In the genomic region with DNA sequence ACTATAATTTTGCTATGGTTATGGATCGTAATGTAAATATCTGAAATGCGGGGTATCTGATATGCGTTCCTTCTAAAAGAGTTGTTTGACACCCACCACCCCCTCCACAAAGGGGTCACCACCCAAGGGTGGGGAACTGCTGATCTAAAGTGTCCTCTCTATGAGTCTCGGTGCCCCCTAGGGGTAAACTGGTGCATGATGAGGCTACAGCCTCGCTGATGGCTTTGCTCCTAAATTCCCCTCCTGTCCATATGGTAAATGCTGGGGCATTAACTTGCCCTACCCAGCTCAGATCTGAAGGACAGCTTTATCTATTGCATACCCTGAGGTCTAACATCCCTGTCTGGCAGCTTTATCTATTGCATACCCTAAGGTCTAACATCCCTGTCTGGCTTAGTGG, we compare ENCODE assay signal across 10 mouse cellular contexts.
DNase-seq lines count a peak whose midpoint lies in the region; ATAC-seq and TF ChIP-seq lines count a peak whose summit lies in the region.
"Had no signal": no experiment of that assay in that cellular context is flagged by ENCODE, and none has a peak within 500 bp of the region (broad histone marks: within the 10 kb centered on the region; RNA-seq: fewer than 3 reads in every experiment).

No protein-coding gene starts in this region.

- no peak overlapping the region for H3K4me3 ChIP-seq in kidney, postnatal 0 days (replicated peaks; ENCODE audit: low read depth, low read length)
- H3K4me3 ChIP-seq in kidney, embryonic 15.5 days (replicated peaks) = no peak overlapping the region
- H3K4me3 ChIP-seq in forebrain, embryonic 16.5 days (replicated peaks; ENCODE audit: low read length) = no peak overlapping the region
- H3K4me3 ChIP-seq: limb, embryonic 15.5 days had no signal

- WGBS in kidney, postnatal 0 days = 86% methylated on average over 5 of the region's 5 CpGs
- 86% methylated on average over 5 of the region's 5 CpGs for WGBS in kidney, embryonic 15.5 days
- WGBS in forebrain, embryonic 16.5 days = 88% methylated on average over 5 of the region's 5 CpGs

- no peak for ATAC-seq in kidney, postnatal 0 days (replicated peaks; ENCODE audit: low FRiP score, low read depth)
- no peak for ATAC-seq in kidney, embryonic 15.5 days (replicated peaks; ENCODE audit: low FRiP score)
- no peak for ATAC-seq in forebrain, embryonic 16.5 days

- H3K27me3 ChIP-seq in kidney, postnatal 0 days (ENCODE audit: insufficient read depth, low read length) = no peaks in the 10 kb centered on the region
- no peaks in the 10 kb centered on the region for H3K27me3 ChIP-seq in kidney, embryonic 15.5 days
- H3K27me3 ChIP-seq in forebrain, embryonic 16.5 days (replicated peaks; ENCODE audit: control insufficient read depth, insufficient read depth, low read length) = no peaks in the 10 kb centered on the region
- H3K27me3 ChIP-seq: limb, embryonic 15.5 days had no signal

- H3K9ac ChIP-seq in kidney, postnatal 0 days (ENCODE audit: low read depth, low read length) = no peak overlapping the region
- H3K9ac ChIP-seq in kidney, embryonic 15.5 days = no peak overlapping the region
- H3K9ac ChIP-seq in forebrain, embryonic 16.5 days (replicated peaks; ENCODE audit: low read depth, low read length) = no peak overlapping the region
- H3K9ac ChIP-seq: limb, embryonic 15.5 days had no signal

- H3K4me1 ChIP-seq in kidney, postnatal 0 days (replicated peaks; ENCODE audit: insufficient read depth, low read length) = no peaks in the 10 kb centered on the region
- H3K4me1 ChIP-seq in kidney, embryonic 15.5 days = no peaks in the 10 kb centered on the region
- H3K4me1 ChIP-seq in forebrain, embryonic 16.5 days (replicated peaks; ENCODE audit: control insufficient read depth, insufficient read depth, low read length) = no peaks in the 10 kb centered on the region

- no peak overlapping the region for H3K4me2 ChIP-seq in kidney, postnatal 0 days (ENCODE audit: low read length)
- no peak overlapping the region for H3K4me2 ChIP-seq in kidney, embryonic 15.5 days
- H3K4me2 ChIP-seq in forebrain, embryonic 16.5 days (ENCODE audit: low read length) = no peak overlapping the region
- H3K4me2 ChIP-seq: limb, embryonic 15.5 days had no signal

- TF ChIP-seq CTCF in kidney, postnatal 0 days (IDR thresholded peaks at IDR 0.05; ENCODE audit: low read depth) = peak; percentile 44
- TF ChIP-seq CTCF in brain, embryonic 14.5 days (IDR thresholded peaks at IDR 0.05; ENCODE audit: borderline replicate concordance, extremely low read depth, insufficient read depth, insufficient read length) = peak; percentile 26; the same call in 1 of the 2 replicates

- TF ChIP-seq POLR2A in brain, embryonic 14.5 days (IDR thresholded peaks at IDR 0.05; ENCODE audit: borderline replicate concordance, extremely low read depth, insufficient read depth, insufficient read length, poor library complexity, severe bottlenecking) = no peak

- no peaks in the 10 kb centered on the region for H3K9me3 ChIP-seq in kidney, postnatal 0 days (replicated peaks; ENCODE audit: low read length)
- H3K9me3 ChIP-seq in kidney, embryonic 15.5 days (replicated peaks) = no peaks in the 10 kb centered on the region
- H3K9me3 ChIP-seq in forebrain, embryonic 16.5 days (ENCODE audit: control insufficient read depth, low read length) = no peaks in the 10 kb centered on the region
- H3K9me3 ChIP-seq: limb, embryonic 15.5 days had no signal

- H3K27ac ChIP-seq in kidney, postnatal 0 days = no peak overlapping the region
- H3K27ac ChIP-seq in kidney, embryonic 15.5 days = no peak overlapping the region
- no peak overlapping the region for H3K27ac ChIP-seq in forebrain, embryonic 16.5 days (ENCODE audit: low read length)
- H3K27ac ChIP-seq: limb, embryonic 15.5 days had no signal

- H3K36me3 ChIP-seq in kidney, postnatal 0 days (ENCODE audit: insufficient read depth, low read length) = peaks cover 5% of the 10 kb centered on the region; the same call in 1 of the 2 replicates
- H3K36me3 ChIP-seq in kidney, embryonic 15.5 days = peaks cover 4% of the 10 kb centered on the region; the same call in 1 of the 2 replicates
- H3K36me3 ChIP-seq in forebrain, embryonic 16.5 days (ENCODE audit: control insufficient read depth, insufficient read depth) = no peaks in the 10 kb centered on the region
- H3K36me3 ChIP-seq: limb, embryonic 15.5 days had no signal

- DNase-seq in adrenal gland, postnatal 10 days = peak; percentile 4
- DNase-seq in adrenal gland, postnatal 36 days = no peak
- DNase-seq in kidney, postnatal 0 days (ENCODE audit: low spot score) = no peak
- peak; percentile 20 for DNase-seq in 3T3-L1 (ENCODE audit: low read depth, low spot score)
- no peak for DNase-seq in brain, embryonic 14.5 days (ENCODE audit: low read depth)
- DNase-seq in cerebellum, postnatal 14 days = no peak
- DNase-seq: cerebellum, postnatal 25 days had no signal

Comparison
In these comparisons a context has a peak if more than half of its experiments do, and no peak if none do; other contexts are left out.
1. DNase-seq: peak in adrenal gland, postnatal 10 days (single experiment) and 3T3-L1 (single experiment); none in adrenal gland, postnatal 36 days (0 of 2), kidney, postnatal 0 days (single experiment), brain, embryonic 14.5 days (single experiment) and cerebellum, postnatal 14 days (0 of 2).